ENCODE assay signal across 17 mouse cellular contexts in the genomic region with DNA sequence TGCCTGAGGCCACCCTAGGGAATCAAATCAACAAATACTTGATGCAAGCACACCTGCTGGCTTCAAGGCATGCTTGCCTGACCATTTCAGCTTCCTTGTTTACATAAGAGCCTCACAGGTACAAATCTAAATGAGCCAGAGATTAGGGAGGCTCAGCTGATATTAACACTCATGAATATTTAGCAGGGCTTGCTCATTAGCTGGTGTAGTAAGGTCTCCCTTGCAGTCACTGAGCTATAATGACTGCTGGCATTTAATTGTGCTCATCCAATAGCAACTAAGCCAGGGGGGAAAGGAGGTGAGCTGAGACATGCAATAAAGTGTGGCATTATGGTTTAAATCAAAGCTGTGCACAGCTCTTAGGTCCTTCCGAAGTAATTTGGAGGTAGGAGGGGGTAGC.
DNase-seq lines count a peak whose midpoint lies in the region; ATAC-seq lines count a peak whose summit lies in the region.
"Had no signal": no experiment of that assay in that cellular context is flagged by ENCODE, and none has a peak within 500 bp of the region (broad histone marks: within the 10 kb centered on the region; RNA-seq: fewer than 3 reads in every experiment).

No protein-coding gene starts in this region.

- H3K4me2 ChIP-seq in hindbrain, embryonic 15.5 days, result no peak overlapping the region
- H3K4me2 ChIP-seq in kidney, embryonic 16.5 days (replicated peaks; ENCODE audit: low read depth, low read length), result no peak overlapping the region
- no peak overlapping the region; the same call in 1 of the 2 replicates for H3K4me2 ChIP-seq in neural tube, embryonic 15.5 days
- H3K4me2 ChIP-seq: embryonic facial prominence, embryonic 15.5 days had no signal

- H3K4me1 ChIP-seq in hindbrain, embryonic 15.5 days (replicated peaks), result peaks cover 9% of the 10 kb centered on the region; the same call in 1 of the 2 replicates
- H3K4me1 ChIP-seq in kidney, embryonic 16.5 days (ENCODE audit: insufficient read depth, low read length), result no peaks in the 10 kb centered on the region
- H3K4me1 ChIP-seq in neural tube, embryonic 15.5 days, result peaks cover 14% of the 10 kb centered on the region
- H3K4me1 ChIP-seq: embryonic facial prominence, embryonic 15.5 days had no signal

- H3K36me3 ChIP-seq in hindbrain, embryonic 15.5 days, result no peaks in the 10 kb centered on the region
- no peaks in the 10 kb centered on the region for H3K36me3 ChIP-seq in kidney, embryonic 16.5 days (ENCODE audit: insufficient read depth, low read length)
- H3K36me3 ChIP-seq in neural tube, embryonic 15.5 days, result no peaks in the 10 kb centered on the region
- H3K36me3 ChIP-seq: embryonic facial prominence, embryonic 15.5 days; forebrain, embryonic 10.5 days had no signal

- ATAC-seq in hindbrain, embryonic 15.5 days (ENCODE audit: low FRiP score, low read depth), result peak; percentile 80
- ATAC-seq in kidney, embryonic 16.5 days (ENCODE audit: low FRiP score, low TSS enrichment), result peak; percentile 23; the same call in 1 of the 2 replicates
- peak; percentile 89 for ATAC-seq in neural tube, embryonic 15.5 days (ENCODE audit: low FRiP score)
- ATAC-seq: activated CD4-positive, CD25-positive, alpha-beta regulatory T cell, adult 4 months; liver, postnatal 0 days; Patski had no signal

- no peaks in the 10 kb centered on the region for H3K9me3 ChIP-seq in hindbrain, embryonic 15.5 days
- peaks cover 5% of the 10 kb centered on the region; the same call in 1 of the 2 replicates for H3K9me3 ChIP-seq in kidney, embryonic 16.5 days (ENCODE audit: low read length)
- H3K9me3 ChIP-seq in neural tube, embryonic 15.5 days (replicated peaks), result no peaks in the 10 kb centered on the region
- H3K9me3 ChIP-seq: embryonic facial prominence, embryonic 15.5 days; forebrain, embryonic 10.5 days had no signal

- WGBS in hindbrain, embryonic 15.5 days, result 42% methylated on average over 1 of the region's 1 CpGs
- WGBS in kidney, embryonic 16.5 days, result 27% methylated on average over 1 of the region's 1 CpGs
- WGBS in neural tube, embryonic 15.5 days, result 19% methylated on average over 1 of the region's 1 CpGs

- no peak overlapping the region for H3K9ac ChIP-seq in hindbrain, embryonic 15.5 days
- no peak overlapping the region for H3K9ac ChIP-seq in kidney, embryonic 16.5 days (replicated peaks; ENCODE audit: low read length)
- H3K9ac ChIP-seq in neural tube, embryonic 15.5 days (replicated peaks), result no peak overlapping the region
- H3K9ac ChIP-seq: embryonic facial prominence, embryonic 15.5 days; liver, postnatal 0 days had no signal

- no peaks in the 10 kb centered on the region for H3K27me3 ChIP-seq in hindbrain, embryonic 15.5 days
- H3K27me3 ChIP-seq in kidney, embryonic 16.5 days (ENCODE audit: insufficient read depth, low read length), result no peaks in the 10 kb centered on the region
- no peaks in the 10 kb centered on the region for H3K27me3 ChIP-seq in neural tube, embryonic 15.5 days (replicated peaks)
- H3K27me3 ChIP-seq: embryonic facial prominence, embryonic 15.5 days had no signal

- DNase-seq in kidney, adult 18-20 months, result peak; percentile 6
- no peak for DNase-seq in kidney, postnatal 10 days
- DNase-seq in c-Kit-positive CD71-positive TER-119-positive erythroid progenitor cells, embryonic 14.5 days (ENCODE audit: low spot score), result no peak
- DNase-seq in cerebellum, postnatal 4 days (ENCODE audit: low spot score in 2 of 2), result no peak
- DNase-seq: adrenal gland, postnatal 14 days; cerebellum, adult 8-10 months; gastrocnemius, postnatal 10 days; liver; liver, postnatal 0 days; lung, postnatal 14 days had no signal

- H3K27ac ChIP-seq in hindbrain, embryonic 15.5 days (replicated peaks), result peak overlapping the region; percentile 49; the same call in 1 of the 2 replicates
- H3K27ac ChIP-seq in kidney, embryonic 16.5 days (ENCODE audit: low read length), result no peak overlapping the region
- 0 out of 2 replicates have a peak overlapping the region, but pooled peaks have one; percentile 9 for H3K27ac ChIP-seq in neural tube, embryonic 15.5 days (replicated peaks)
- H3K27ac ChIP-seq: embryonic facial prominence, embryonic 15.5 days; forebrain, embryonic 10.5 days had no signal

- no peak overlapping the region for H3K4me3 ChIP-seq in hindbrain, embryonic 15.5 days
- H3K4me3 ChIP-seq in kidney, embryonic 16.5 days (ENCODE audit: low read length), result no peak overlapping the region
- no peak overlapping the region for H3K4me3 ChIP-seq in neural tube, embryonic 15.5 days (replicated peaks)
- H3K4me3 ChIP-seq: embryonic facial prominence, embryonic 15.5 days; forebrain, embryonic 10.5 days had no signal

Comparison
In these comparisons a context has a peak if more than half of its experiments do, and no peak if none do; other contexts are left out.
1. ATAC-seq: peak in every context shown above with its lines; median percentile 89 in neural tube, embryonic 15.5 days; 80 in hindbrain, embryonic 15.5 days; 23 in kidney, embryonic 16.5 days.